Mouse (Mus musculus) lung, postnatal 0 days (tissue): ENCODE measurements around the gene Cdip1. TPM values are rescaled to one million over a fixed set of nuclear protein-coding genes. Genes with fewer than 3 reads are reported as not detected.

ENCODE experiments used
- ATAC-seq: fragments of 200-750 bp; cut with Nextera tagmentation; 2 replicates; pipeline ENCODE4 v1.8.0; 2017; ENCODE audit warnings: moderate library complexity
- DNase-seq: peaks from one replicate; pipeline ENCODE4 v3.0.0-alpha.2; 2016; ENCODE audit warnings: low spot score
- H3K27ac ChIP-seq: fragments of 300-500 bp; sonication (generic); 2 replicates; pipeline ENCODE4 v1.5.1; 2014; ENCODE audit warnings: antibody characterized with exemption, mild to moderate bottlenecking, low read length, mixed read lengths
- H3K27me3 ChIP-seq: fragments of 300-500 bp; sonication (generic); replicated peaks from 2 replicates; pipeline ENCODE4 v1.6.1; 2014; ENCODE audit warnings: low read length, mixed read lengths; ENCODE audit not compliant: insufficient read depth
- H3K36me3 ChIP-seq: fragments of 300-500 bp; sonication (generic); 2 replicates; pipeline ENCODE4 v1.6.1; 2014; ENCODE audit warnings: low read length, mixed read lengths; ENCODE audit not compliant: insufficient read depth
- H3K4me1 ChIP-seq: fragments of 300-500 bp; sonication (generic); 2 replicates; pipeline ENCODE4 v1.6.1; 2014; ENCODE audit warnings: antibody characterized with exemption, low read depth, low read length, mixed read lengths; ENCODE audit not compliant: insufficient read depth
- H3K4me2 ChIP-seq: fragments of 300-500 bp; sonication (generic); replicated peaks from 2 replicates; pipeline ENCODE4 v1.6.1; 2014; ENCODE audit warnings: low read depth, mild to moderate bottlenecking, low read length, moderate library complexity, mixed read lengths
- H3K4me3 ChIP-seq: fragments of 300-500 bp; sonication (generic); 2 replicates; pipeline ENCODE4 v1.5.1; 2014; ENCODE audit warnings: low read depth, low read length
- H3K9ac ChIP-seq: fragments of 300-500 bp; sonication (generic); replicated peaks from 2 replicates; pipeline ENCODE4 v1.6.1; 2014; ENCODE audit warnings: low read depth, mild to moderate bottlenecking
- H3K9me3 ChIP-seq: fragments of 300-500 bp; sonication (generic); 2 replicates; pipeline ENCODE4 v1.6.1; 2016; ENCODE audit warnings: low read length, mixed read lengths
- CTCF ChIP-seq: IDR thresholded peaks from 2 replicates; pipeline ENCODE4 v1.5.1; 2016; ENCODE audit warnings: antibody characterized with exemption, mild to moderate bottlenecking
- EP300 ChIP-seq: IDR thresholded peaks from 2 replicates; pipeline ENCODE4 v1.6.1; 2016; ENCODE audit warnings: antibody characterized with exemption, mild to moderate bottlenecking, control low read depth
- WGBS: fragments of 180-500 bp; shearing (Covaris S2); extraction: QIAGEN DNeasy Blood & Tissue Kit; methylation state at CpG from one replicate; pipeline ENCODE4 v1.1.7; 2014; 5-methylcytosine and 5-hydroxymethylcytosine counted together
- polyA plus RNA-seq: library from polyadenylated mRNA; unstranded; fragments of >200 nt; fragmentation: Nextera tagmentation; extraction: Ambion mirVana; gene quantifications from 2 replicates; pipeline ENCODE4 v1.2.1, GENCODE M21; 2015

Gene Cdip1
- polyA plus RNA-seq, 1 experiment from 2014 or later, result 68.2 TPM

- ATAC-seq, result no peak
- no peak overlapping the region for H3K4me2 ChIP-seq
- no peak overlapping the region for H3K9ac ChIP-seq
- H3K36me3 ChIP-seq, result no peaks in the 10 kb centered on the region
- TF ChIP-seq EP300, result no peak
- no peak for TF ChIP-seq CTCF
- no peaks in the 10 kb centered on the region for H3K27me3 ChIP-seq
- H3K27ac ChIP-seq, result no peak overlapping the region
- no peak for DNase-seq
- H3K4me3 ChIP-seq, result no peak overlapping the region
- no peaks in the 10 kb centered on the region for H3K9me3 ChIP-seq
- H3K4me1 ChIP-seq, result peaks cover 10% of the 10 kb centered on the region; the same call in 1 of the 2 replicates
- 87% methylated on average over 4 of the region's 4 CpGs for WGBS
Observed at GRCm38 (mm10) chr16:4777905-4778609, 12.0 kb downstream of the Cdip1 start.

GRCm38 (mm10) chr16:4777171-4777904, 12.8 kb downstream of the Cdip1 start:
- TF ChIP-seq EP300 (no peak), CTCF (no peak)
- no peak overlapping the region for H3K4me2 ChIP-seq
- H3K4me1 ChIP-seq, result peaks cover 8% of the 10 kb centered on the region; the same call in 1 of the 2 replicates
- no peaks in the 10 kb centered on the region for H3K36me3 ChIP-seq
- H3K9ac ChIP-seq, result no peak overlapping the region
- H3K27ac ChIP-seq, result no peak overlapping the region
- no peaks in the 10 kb centered on the region for H3K9me3 ChIP-seq
- no peak overlapping the region for H3K4me3 ChIP-seq
- H3K27me3 ChIP-seq, result no peaks in the 10 kb centered on the region
- 93% methylated on average over 3 of the region's 3 CpGs for WGBS
- ATAC-seq, result 0 out of 2 replicates have a peak, but pooled peaks have one; percentile 20
- no peak for DNase-seq

DNA sequence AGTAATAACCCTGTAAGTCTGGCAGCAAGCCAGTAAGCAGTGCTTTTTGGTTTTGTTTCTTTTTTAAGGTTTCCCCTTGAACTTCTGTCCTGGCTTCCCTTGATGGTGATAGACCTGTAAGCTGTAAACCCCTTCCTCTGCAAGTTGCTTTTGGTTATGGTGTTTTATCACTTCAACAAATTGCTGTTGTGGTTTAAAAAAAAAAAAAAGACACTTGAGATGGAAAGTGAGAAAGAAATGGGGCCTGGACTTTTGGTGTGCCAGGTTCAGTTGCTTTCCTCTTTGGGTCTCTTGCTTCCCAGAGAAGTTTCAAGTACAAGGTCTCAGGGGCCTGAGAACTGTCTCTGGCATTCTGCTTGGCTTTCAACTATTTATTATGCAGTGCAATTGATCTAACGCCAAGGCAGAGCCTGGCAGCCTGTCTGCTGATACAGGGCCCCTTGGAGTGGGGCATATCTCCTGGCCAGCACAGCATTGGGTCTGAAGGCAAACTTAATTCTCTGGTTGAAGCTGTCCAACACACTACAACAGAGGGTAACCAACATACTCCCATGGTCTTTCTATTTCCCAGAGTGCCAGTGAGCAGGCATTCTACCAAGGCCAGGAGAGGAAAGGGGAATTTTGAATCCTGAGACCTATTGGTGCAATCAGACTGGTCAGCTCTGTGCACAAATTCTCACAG, 16.7 kb downstream of the Cdip1 start:
- no peak overlapping the region for H3K27ac ChIP-seq
- peaks cover 14% of the 10 kb centered on the region; the same call in 1 of the 2 replicates for H3K36me3 ChIP-seq
- no peak overlapping the region for H3K4me3 ChIP-seq
- DNase-seq (no peak), ATAC-seq (no peak)
- H3K9me3 ChIP-seq, result no peaks in the 10 kb centered on the region
- no peak overlapping the region for H3K4me2 ChIP-seq
- no peaks in the 10 kb centered on the region for H3K27me3 ChIP-seq
- peaks cover 8% of the 10 kb centered on the region; the same call in 1 of the 2 replicates for H3K4me1 ChIP-seq
- H3K9ac ChIP-seq, result no peak overlapping the region
- WGBS, result 55% methylated on average over 1 of the region's 1 CpGs
- TF ChIP-seq EP300, result no peak
- no peak for TF ChIP-seq CTCF

- no peak for DNase-seq
- Histone ChIP-seq H3K4me3 (no peak overlapping the region), H3K36me3 (peaks cover 39% of the 10 kb centered on the region), H3K9me3 (no peaks in the 10 kb centered on the region), H3K27ac (no peak overlapping the region), H3K4me1 (peaks cover 8% of the 10 kb centered on the region; the same call in 1 of the 2 replicates), H3K27me3 (no peaks in the 10 kb centered on the region), H3K9ac (no peak overlapping the region), H3K4me2 (no peak overlapping the region)
- TF ChIP-seq CTCF, result no peak
- no peak for TF ChIP-seq EP300
- no peak for ATAC-seq
- 96% methylated on average over 5 of the region's 5 CpGs for WGBS
Observed at GRCm38 (mm10) chr16:4768719-4769118, 21.4 kb downstream of the Cdip1 start.

DNA sequence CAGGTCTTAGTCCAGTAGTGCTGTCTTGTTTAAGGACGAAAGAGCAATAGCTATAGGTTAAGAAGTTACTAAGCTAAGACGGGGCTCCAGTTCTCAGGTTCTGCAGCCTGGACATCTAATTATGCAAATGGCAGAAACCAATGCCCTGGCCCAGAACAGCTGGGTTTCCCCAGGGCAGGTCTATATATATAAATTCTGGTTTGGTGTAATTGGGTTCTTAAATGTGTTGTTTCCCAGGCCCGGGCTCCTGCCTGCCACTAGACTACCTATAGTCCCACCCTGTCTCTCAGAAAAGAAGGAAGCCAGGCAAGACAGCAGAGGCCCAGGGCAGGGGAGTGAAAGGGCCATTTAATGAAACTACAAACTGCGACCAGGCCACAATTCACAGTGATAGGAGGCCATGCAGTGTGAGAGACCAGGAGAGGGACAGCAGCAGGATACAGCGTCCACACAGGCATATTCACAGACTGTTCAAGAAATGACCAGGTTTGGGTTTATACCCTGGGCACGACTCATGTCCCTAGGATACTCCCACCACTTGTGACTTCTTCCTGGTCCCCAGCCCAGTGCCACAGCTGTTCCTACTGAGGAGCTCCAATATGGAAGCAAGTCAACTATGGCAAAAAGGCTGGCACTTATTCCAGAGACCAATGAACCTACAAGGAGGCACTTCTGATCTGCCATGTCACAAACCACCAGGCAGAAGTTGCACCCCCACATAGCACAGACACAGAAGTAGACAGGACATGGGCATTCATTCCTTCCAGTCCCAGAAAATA, 22.9 kb downstream of the Cdip1 start:
- H3K27ac ChIP-seq, result no peak overlapping the region
- peaks cover 39% of the 10 kb centered on the region for H3K36me3 ChIP-seq
- no peaks in the 10 kb centered on the region for H3K4me1 ChIP-seq
- no peak overlapping the region for H3K4me2 ChIP-seq
- 82% methylated on average over 6 of the region's 6 CpGs for WGBS
- TF ChIP-seq EP300 (no peak), CTCF (no peak)
- H3K9ac ChIP-seq, result no peak overlapping the region
- no peaks in the 10 kb centered on the region for H3K9me3 ChIP-seq
- H3K4me3 ChIP-seq, result no peak overlapping the region
- DNase-seq (no peak), ATAC-seq (no peak)
- H3K27me3 ChIP-seq, result no peaks in the 10 kb centered on the region
